Mouse (Mus musculus): Measurements from ENCODE around the gene St6galnac6.

The St6galnac6 gene

GRCm38 (mm10) chr2:32578146-32579046 lies 21.1 kb upstream of the St6galnac6 start:
- H3K4me3 ChIP-seq (replicated peaks; ENCODE audit: low read length): peak overlapping the region; percentile 37; the same call in 1 of the 2 replicates
- peaks cover 8% of the 10 kb centered on the region for H3K36me3 ChIP-seq (ENCODE audit: insufficient read depth, low read length)
- TF ChIP-seq NANOG (IDR thresholded peaks at IDR 0.05; ENCODE audit: borderline replicate concordance, low read length): no peak
- no peak for TF ChIP-seq CTCF (conservative IDR thresholded peaks at IDR 0.05; ENCODE audit: low read length)
- TF ChIP-seq POU5F1 (IDR thresholded peaks at IDR 0.05; ENCODE audit: borderline replicate concordance, low read length): no peak
- H3K27me3 ChIP-seq (ENCODE audit: insufficient read depth, low read length): peaks cover 46% of the 10 kb centered on the region
- peaks cover 54% of the 10 kb centered on the region for H3K4me1 ChIP-seq (replicated peaks; ENCODE audit: low read depth, low read length)
- H3K9me3 ChIP-seq (ENCODE audit: low read length): no peaks in the 10 kb centered on the region

- Histone ChIP-seq H3K4me3 (replicated peaks; ENCODE audit: low read length) (peak overlapping the region; percentile 24), H3K4me1 (replicated peaks; ENCODE audit: low read depth, low read length) (peaks cover 46% of the 10 kb centered on the region), H3K9me3 (ENCODE audit: low read length) (no peaks in the 10 kb centered on the region), H3K36me3 (ENCODE audit: insufficient read depth, low read length) (no peaks in the 10 kb centered on the region), H3K27me3 (ENCODE audit: insufficient read depth, low read length) (peaks cover 43% of the 10 kb centered on the region)
- TF ChIP-seq POU5F1 (IDR thresholded peaks at IDR 0.05; ENCODE audit: borderline replicate concordance, low read length) (no peak), NANOG (IDR thresholded peaks at IDR 0.05; ENCODE audit: borderline replicate concordance, low read length) (no peak), CTCF (conservative IDR thresholded peaks at IDR 0.05; ENCODE audit: low read length) (peak; percentile 23; the same call in 1 of the 2 replicates)
These were observed 17.9 kb upstream of the St6galnac6 start for GRCm38 (mm10) chr2:32581450-32582095.

GRCm38 (mm10) chr2:32582830-32583799 lies 16.4 kb upstream of the St6galnac6 start:
- Histone ChIP-seq H3K4me1 (replicated peaks; ENCODE audit: low read depth, low read length) (peaks cover 58% of the 10 kb centered on the region), H3K9me3 (ENCODE audit: low read length) (no peaks in the 10 kb centered on the region), H3K4me3 (replicated peaks; ENCODE audit: low read length) (peak overlapping the region; percentile 66), H3K36me3 (ENCODE audit: insufficient read depth, low read length) (no peaks in the 10 kb centered on the region), H3K27me3 (ENCODE audit: insufficient read depth, low read length) (peaks cover 36% of the 10 kb centered on the region)
- TF ChIP-seq NANOG (IDR thresholded peaks at IDR 0.05; ENCODE audit: borderline replicate concordance, low read length) (no peak), CTCF (conservative IDR thresholded peaks at IDR 0.05; ENCODE audit: low read length) (peak; percentile 99), POU5F1 (IDR thresholded peaks at IDR 0.05; ENCODE audit: borderline replicate concordance, low read length) (no peak)

- no peak overlapping the region for H3K4me3 ChIP-seq (replicated peaks; ENCODE audit: low read length)
- peaks cover 9% of the 10 kb centered on the region; the same call in 1 of the 2 replicates for H3K36me3 ChIP-seq (ENCODE audit: insufficient read depth, low read length)
- H3K27me3 ChIP-seq (ENCODE audit: insufficient read depth, low read length): peaks cover 22% of the 10 kb centered on the region
- peaks cover 57% of the 10 kb centered on the region for H3K4me1 ChIP-seq (replicated peaks; ENCODE audit: low read depth, low read length)
- no peaks in the 10 kb centered on the region for H3K9me3 ChIP-seq (ENCODE audit: low read length)
- TF ChIP-seq CTCF (conservative IDR thresholded peaks at IDR 0.05; ENCODE audit: low read length) (no peak), POU5F1 (IDR thresholded peaks at IDR 0.05; ENCODE audit: borderline replicate concordance, low read length) (no peak), NANOG (IDR thresholded peaks at IDR 0.05; ENCODE audit: borderline replicate concordance, low read length) (no peak)
These were observed 14.3 kb upstream of the St6galnac6 start for GRCm38 (mm10) chr2:32585149-32585714.

- peaks cover 43% of the 10 kb centered on the region for H3K4me1 ChIP-seq (replicated peaks; ENCODE audit: low read depth, low read length)
- no peaks in the 10 kb centered on the region for H3K9me3 ChIP-seq (ENCODE audit: low read length)
- H3K4me3 ChIP-seq (replicated peaks; ENCODE audit: low read length): peak within 1 kb of the TSS; percentile 81
- TF ChIP-seq NANOG (IDR thresholded peaks at IDR 0.05; ENCODE audit: borderline replicate concordance, low read length): no peak
- TF ChIP-seq CTCF (conservative IDR thresholded peaks at IDR 0.05; ENCODE audit: low read length): no peak
- TF ChIP-seq POU5F1 (IDR thresholded peaks at IDR 0.05; ENCODE audit: borderline replicate concordance, low read length): no peak
- peaks cover 21% of the 10 kb centered on the region for H3K27me3 ChIP-seq (ENCODE audit: insufficient read depth, low read length)
- H3K36me3 ChIP-seq (ENCODE audit: insufficient read depth, low read length): peaks cover 13% of the 10 kb centered on the region; the same call in 1 of the 2 replicates
These were observed 12.6 kb upstream of the St6galnac6 start, which contains the start of gene St6galnac4 for GRCm38 (mm10) chr2:32586871-32587351. Gene St6galnac4, plus strand, starts transcription at chr2:32587095.

- peaks cover 13% of the 10 kb centered on the region; the same call in 1 of the 2 replicates for H3K36me3 ChIP-seq (ENCODE audit: insufficient read depth, low read length)
- H3K27me3 ChIP-seq (ENCODE audit: insufficient read depth, low read length): peaks cover 17% of the 10 kb centered on the region
- H3K4me3 ChIP-seq (replicated peaks; ENCODE audit: low read length): peak overlapping the region; percentile 81
- peaks cover 46% of the 10 kb centered on the region for H3K4me1 ChIP-seq (replicated peaks; ENCODE audit: low read depth, low read length)
- H3K9me3 ChIP-seq (ENCODE audit: low read length): no peaks in the 10 kb centered on the region
- TF ChIP-seq POU5F1 (IDR thresholded peaks at IDR 0.05; ENCODE audit: borderline replicate concordance, low read length) (no peak), CTCF (conservative IDR thresholded peaks at IDR 0.05; ENCODE audit: low read length) (no peak), NANOG (IDR thresholded peaks at IDR 0.05; ENCODE audit: borderline replicate concordance, low read length) (no peak)
These were observed 11.7 kb upstream of the St6galnac6 start for GRCm38 (mm10) chr2:32587731-32588321.

GRCm38 (mm10) chr2:32589213-32589795 lies 10.2 kb upstream of the St6galnac6 start:
- Histone ChIP-seq H3K4me1 (replicated peaks; ENCODE audit: low read depth, low read length) (peaks cover 53% of the 10 kb centered on the region), H3K9me3 (ENCODE audit: low read length) (no peaks in the 10 kb centered on the region), H3K36me3 (ENCODE audit: insufficient read depth, low read length) (peaks cover 13% of the 10 kb centered on the region; the same call in 1 of the 2 replicates), H3K4me3 (replicated peaks; ENCODE audit: low read length) (peak overlapping the region; percentile 72), H3K27me3 (ENCODE audit: insufficient read depth, low read length) (peaks cover 12% of the 10 kb centered on the region)
- TF ChIP-seq CTCF (conservative IDR thresholded peaks at IDR 0.05; ENCODE audit: low read length) (no peak), NANOG (IDR thresholded peaks at IDR 0.05; ENCODE audit: borderline replicate concordance, low read length) (no peak), POU5F1 (IDR thresholded peaks at IDR 0.05; ENCODE audit: borderline replicate concordance, low read length) (no peak)

Data from E14TG2a.4 (cell line).